Mouse (Mus musculus) embryonic fibroblast, embryonic 13.5 days (primary cell): Measurements from ENCODE around the gene Eif2b3.

Experiments used
- CTCF ChIP-seq: IDR thresholded peaks from 2 replicates; pipeline ENCODE4 v1.5.1; 2011; ENCODE audit warnings: mild to moderate bottlenecking, control low read depth, low read length, moderate library complexity, borderline replicate concordance; ENCODE audit not compliant: insufficient read depth
- POLR2A ChIP-seq: IDR thresholded peaks from 2 replicates; pipeline ENCODE4 v1.6.1; 2011; ENCODE audit warnings: low read depth, mild to moderate bottlenecking, control low read depth, low read length, moderate library complexity

DNA sequence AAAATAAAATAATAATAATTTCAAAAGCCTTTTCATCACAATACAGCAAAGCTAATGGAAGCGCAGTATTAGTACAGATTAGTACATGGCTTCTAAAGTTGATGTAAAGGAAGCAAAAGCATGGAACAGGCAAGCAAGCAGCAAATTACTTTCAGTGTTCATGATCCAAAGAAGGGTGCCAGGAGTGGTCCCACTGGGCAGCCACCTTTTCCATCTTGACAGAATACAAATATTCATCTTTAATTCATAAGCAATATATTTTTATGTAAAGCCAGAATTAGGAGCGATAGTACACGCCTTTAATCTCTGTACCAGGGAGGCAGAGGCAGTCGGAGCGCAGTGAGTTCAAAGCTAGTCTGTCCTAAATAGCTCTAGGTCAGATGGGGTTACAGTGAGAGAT is 100.4 kb downstream of the Eif2b3 start:
- TF ChIP-seq CTCF = no peak
- TF ChIP-seq POLR2A = no peak
